Mouse (Mus musculus) adipocyte (in vitro differentiated cells): ENCODE measurements around the gene Cuedc1.
A peak's percentile ranks its signal among the peaks of the same experiment; 100 is the strongest.

Source experiments
- DNase-seq: peaks from one replicate; pipeline ENCODE4 v3.0.0-alpha.2; 2016; ENCODE audit warnings: low spot score

Cuedc1 gene

GRCm38 (mm10) chr11:88086737-88087627, 10.9 kb upstream of the Cuedc1 start:
- no peak for DNase-seq

- DNase-seq, result no peak
Measured at GRCm38 (mm10) chr11:88089150-88089549, 8.7 kb upstream of the Cuedc1 start.

- DNase-seq, result no peak
Measured at GRCm38 (mm10) chr11:88090293-88090692, 7.6 kb upstream of the Cuedc1 start.

GRCm38 (mm10) chr11:88091949-88092348, 5.9 kb upstream of the Cuedc1 start:
- DNase-seq, result no peak

GRCm38 (mm10) chr11:88097173-88097572, 685 bp upstream of the Cuedc1 start:
- peak; percentile 80 for DNase-seq

- DNase-seq, result peak; percentile 54
Measured at GRCm38 (mm10) chr11:88098787-88099598, 1.1 kb downstream of the Cuedc1 start.

- DNase-seq, result peak; percentile 45
Measured at GRCm38 (mm10) chr11:88099599-88100023, 1.8 kb downstream of the Cuedc1 start.

- DNase-seq, result no peak
Measured at GRCm38 (mm10) chr11:88100170-88100569, 2.3 kb downstream of the Cuedc1 start.

- DNase-seq, result no peak
Measured at GRCm38 (mm10) chr11:88103214-88103941, 5.5 kb downstream of the Cuedc1 start.

GRCm38 (mm10) chr11:88105494-88106291, 7.8 kb downstream of the Cuedc1 start:
- DNase-seq, result no peak

- DNase-seq, result no peak
Measured at GRCm38 (mm10) chr11:88106292-88106554, 8.4 kb downstream of the Cuedc1 start.

- DNase-seq, result no peak
Measured at GRCm38 (mm10) chr11:88107365-88107764, 9.5 kb downstream of the Cuedc1 start.

- peak; percentile 66 for DNase-seq
Measured at GRCm38 (mm10) chr11:88110031-88110594, 12.3 kb downstream of the Cuedc1 start.

GRCm38 (mm10) chr11:88112078-88112477, 14.2 kb downstream of the Cuedc1 start:
- no peak for DNase-seq

GRCm38 (mm10) chr11:88112677-88113333, 14.9 kb downstream of the Cuedc1 start:
- DNase-seq, result no peak

- peak; percentile 18 for DNase-seq
Measured at GRCm38 (mm10) chr11:88113543-88114271, 15.8 kb downstream of the Cuedc1 start.

GRCm38 (mm10) chr11:88114871-88115301, 17.0 kb downstream of the Cuedc1 start:
- no peak for DNase-seq

GRCm38 (mm10) chr11:88116568-88116967, 18.7 kb downstream of the Cuedc1 start:
- DNase-seq, result no peak

- no peak for DNase-seq
Measured at GRCm38 (mm10) chr11:88117356-88118090, 19.7 kb downstream of the Cuedc1 start.
